Mouse (Mus musculus): Measurements from ENCODE around the gene Mab21l1. TPM values are rescaled to one million over a fixed set of nuclear protein-coding genes. Genes with fewer than 3 reads are reported as not detected.

Mab21l1 gene
- not detected in 2 replicates for total RNA-seq (2023)

DNA sequence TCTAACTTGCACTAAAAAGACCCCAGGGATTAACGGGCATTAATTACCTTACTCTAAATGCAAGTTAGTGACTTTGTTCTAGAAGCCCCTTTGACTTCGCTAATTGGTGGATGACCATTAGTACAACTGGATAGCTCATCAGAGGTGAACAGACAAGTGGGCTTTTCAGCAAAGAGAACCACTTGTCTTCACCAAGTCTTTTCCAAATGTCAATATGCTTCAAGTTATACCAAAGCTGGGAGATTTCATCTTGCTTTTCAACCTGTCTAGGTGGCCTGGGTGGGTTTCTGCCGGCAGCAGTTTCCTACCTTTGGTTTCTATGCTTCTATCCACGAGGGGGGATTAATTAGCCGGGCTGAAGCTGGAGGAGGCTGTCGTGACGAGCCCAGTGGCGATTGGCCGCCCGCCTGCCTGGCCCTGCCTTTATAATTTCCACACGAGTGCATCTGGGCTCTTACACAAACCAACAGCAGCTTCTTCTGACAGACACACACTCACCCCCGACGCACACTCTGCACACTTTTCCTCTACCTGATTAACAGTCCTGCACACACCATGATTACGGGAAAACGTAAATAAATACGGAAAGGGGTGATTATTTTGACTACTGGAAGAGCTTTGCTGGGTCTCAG, at the start of gene Mab21l1:
TSS of gene Mab21l1 (plus strand) at position 455 of the 632 bp plus-strand sequence.

Measured in neutrophil, adult 65 days (primary cell).